Mouse (Mus musculus): ENCODE measurements around the gene Tmtc2. TPM values are rescaled to one million over a fixed set of nuclear protein-coding genes. Genes with fewer than 3 reads are reported as not detected.

Gene Tmtc2
- polyA plus RNA-seq, 1 experiment from 2014 or later = 4.9 TPM

DNA sequence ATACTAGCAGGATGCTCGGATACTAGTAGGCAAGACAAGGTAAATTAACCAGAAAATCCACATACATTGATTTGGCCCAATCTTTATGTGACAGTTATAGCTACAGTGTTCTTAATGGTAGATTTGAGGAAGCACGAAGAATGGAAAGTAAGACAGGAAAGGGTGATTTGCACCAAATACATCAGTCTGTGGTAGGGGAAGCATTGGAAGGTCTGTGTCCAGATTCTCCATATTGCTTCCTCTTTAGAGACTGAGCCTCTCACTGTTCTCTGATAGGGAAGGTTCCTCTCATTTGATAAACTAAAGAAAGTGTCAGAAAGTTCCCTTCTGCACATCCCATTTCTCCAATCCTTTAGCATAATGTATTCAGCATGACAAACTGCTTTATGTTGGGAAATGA is 341.4 kb downstream of the Tmtc2 start:
- TF ChIP-seq CTCF (IDR thresholded peaks at IDR 0.05; ENCODE audit: low read depth) = no peak
- H3K4me2 ChIP-seq (replicated peaks; ENCODE audit: low read depth) = no peak overlapping the region
- no peak overlapping the region for H3K27ac ChIP-seq (ENCODE audit: low read depth, low read length)
- WGBS = 94% methylated on average over 2 of the region's 2 CpGs
- no peak overlapping the region for H3K9ac ChIP-seq (ENCODE audit: low read depth, low read length)
- no peaks in the 10 kb centered on the region for H3K36me3 ChIP-seq (ENCODE audit: control insufficient read depth, insufficient read depth)
- H3K9me3 ChIP-seq (ENCODE audit: control insufficient read depth) = no peaks in the 10 kb centered on the region
- no peak for ATAC-seq
- H3K4me1 ChIP-seq (replicated peaks; ENCODE audit: control insufficient read depth, insufficient read depth, low read length) = no peaks in the 10 kb centered on the region
- no peaks in the 10 kb centered on the region for H3K27me3 ChIP-seq (replicated peaks; ENCODE audit: control insufficient read depth, insufficient read depth, low read length)
- H3K4me3 ChIP-seq (ENCODE audit: low read depth, low read length) = no peak overlapping the region

DNA sequence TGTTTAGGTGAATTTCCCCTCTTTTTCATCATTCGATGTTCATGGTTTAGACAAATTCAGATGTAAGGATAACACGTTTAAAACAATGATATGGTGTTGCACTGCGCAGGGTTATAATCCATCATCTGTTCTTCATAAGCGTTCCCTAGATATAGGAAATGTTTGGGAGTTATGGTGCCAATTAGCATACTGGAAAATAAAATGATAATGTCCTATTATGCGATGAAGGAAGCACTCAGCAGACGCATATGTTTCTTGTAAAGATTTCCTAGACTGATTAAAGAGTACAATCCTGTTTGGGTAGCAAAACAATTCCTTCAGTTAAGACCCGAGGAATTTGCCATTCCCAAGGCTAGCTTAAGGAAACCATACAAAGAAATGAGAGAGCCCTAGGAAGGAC is 343.8 kb downstream of the Tmtc2 start:
- no peaks in the 10 kb centered on the region for H3K36me3 ChIP-seq (ENCODE audit: control insufficient read depth, insufficient read depth)
- 86% methylated on average over 7 of the region's 7 CpGs for WGBS
- H3K9ac ChIP-seq (ENCODE audit: low read depth, low read length) = no peak overlapping the region
- H3K27me3 ChIP-seq (replicated peaks; ENCODE audit: control insufficient read depth, insufficient read depth, low read length) = no peaks in the 10 kb centered on the region
- H3K4me2 ChIP-seq (replicated peaks; ENCODE audit: low read depth) = no peak overlapping the region
- H3K9me3 ChIP-seq (ENCODE audit: control insufficient read depth) = no peaks in the 10 kb centered on the region
- no peak for ATAC-seq
- H3K4me3 ChIP-seq (ENCODE audit: low read depth, low read length) = no peak overlapping the region
- no peak for TF ChIP-seq CTCF (IDR thresholded peaks at IDR 0.05; ENCODE audit: low read depth)
- no peak overlapping the region for H3K27ac ChIP-seq (ENCODE audit: low read depth, low read length)
- H3K4me1 ChIP-seq (replicated peaks; ENCODE audit: control insufficient read depth, insufficient read depth, low read length) = no peaks in the 10 kb centered on the region

DNA sequence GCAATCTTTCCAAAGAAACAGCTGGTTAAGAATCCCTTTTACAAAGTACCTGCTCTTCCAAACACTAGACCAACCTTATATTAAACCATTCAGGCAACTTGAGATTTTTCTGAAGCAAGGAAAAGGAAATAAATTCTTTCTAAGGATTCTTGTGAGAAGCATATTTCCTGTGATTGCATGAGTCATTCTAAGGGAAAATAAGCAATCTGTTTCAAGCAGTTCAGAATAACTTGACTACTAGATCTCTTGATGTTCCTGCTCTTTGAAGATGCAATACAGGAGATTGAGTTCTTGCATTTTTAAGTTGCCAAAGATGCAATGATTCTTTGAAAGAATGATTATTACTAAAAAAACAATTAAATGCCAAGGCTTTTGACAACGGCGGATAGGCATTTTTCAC is 345.6 kb downstream of the Tmtc2 start:
- Histone ChIP-seq H3K9me3 (ENCODE audit: control insufficient read depth) (no peaks in the 10 kb centered on the region), H3K9ac (ENCODE audit: low read depth, low read length) (no peak overlapping the region), H3K27ac (ENCODE audit: low read depth, low read length) (no peak overlapping the region), H3K27me3 (replicated peaks; ENCODE audit: control insufficient read depth, insufficient read depth, low read length) (no peaks in the 10 kb centered on the region), H3K4me1 (replicated peaks; ENCODE audit: control insufficient read depth, insufficient read depth, low read length) (no peaks in the 10 kb centered on the region), H3K4me2 (replicated peaks; ENCODE audit: low read depth) (no peak overlapping the region), H3K36me3 (ENCODE audit: control insufficient read depth, insufficient read depth) (no peaks in the 10 kb centered on the region), H3K4me3 (ENCODE audit: low read depth, low read length) (no peak overlapping the region)
- WGBS = 94% methylated on average over 2 of the region's 2 CpGs
- no peak for ATAC-seq
- no peak for TF ChIP-seq CTCF (IDR thresholded peaks at IDR 0.05; ENCODE audit: low read depth)

DNA sequence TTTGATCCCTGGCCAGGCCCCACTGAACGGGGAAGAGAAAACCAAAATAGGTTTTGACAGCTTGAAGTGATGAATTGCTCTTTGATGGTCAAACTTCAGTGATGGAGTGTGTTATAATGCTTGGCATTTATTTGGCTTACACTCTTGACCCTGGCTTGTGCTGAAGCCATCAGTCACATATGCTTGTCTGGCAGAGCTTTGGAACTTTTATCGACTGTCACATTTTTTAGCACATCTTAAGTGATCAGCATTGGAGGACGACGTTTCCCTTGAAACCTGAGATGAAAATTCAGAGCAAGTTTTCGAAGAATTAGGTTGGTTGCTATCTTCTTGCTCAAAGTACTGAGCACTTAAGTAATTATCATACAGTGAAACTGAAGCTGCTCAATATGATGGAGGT is 346.6 kb downstream of the Tmtc2 start:
- Histone ChIP-seq H3K4me3 (ENCODE audit: low read depth, low read length) (no peak overlapping the region), H3K27ac (ENCODE audit: low read depth, low read length) (no peak overlapping the region), H3K9me3 (ENCODE audit: control insufficient read depth) (no peaks in the 10 kb centered on the region), H3K4me1 (replicated peaks; ENCODE audit: control insufficient read depth, insufficient read depth, low read length) (no peaks in the 10 kb centered on the region), H3K36me3 (ENCODE audit: control insufficient read depth, insufficient read depth) (no peaks in the 10 kb centered on the region), H3K4me2 (replicated peaks; ENCODE audit: low read depth) (no peak overlapping the region), H3K27me3 (replicated peaks; ENCODE audit: control insufficient read depth, insufficient read depth, low read length) (no peaks in the 10 kb centered on the region), H3K9ac (ENCODE audit: low read depth, low read length) (no peak overlapping the region)
- no peak for TF ChIP-seq CTCF (IDR thresholded peaks at IDR 0.05; ENCODE audit: low read depth)
- WGBS = 57% methylated on average over 5 of the region's 5 CpGs
- no peak for ATAC-seq

DNA sequence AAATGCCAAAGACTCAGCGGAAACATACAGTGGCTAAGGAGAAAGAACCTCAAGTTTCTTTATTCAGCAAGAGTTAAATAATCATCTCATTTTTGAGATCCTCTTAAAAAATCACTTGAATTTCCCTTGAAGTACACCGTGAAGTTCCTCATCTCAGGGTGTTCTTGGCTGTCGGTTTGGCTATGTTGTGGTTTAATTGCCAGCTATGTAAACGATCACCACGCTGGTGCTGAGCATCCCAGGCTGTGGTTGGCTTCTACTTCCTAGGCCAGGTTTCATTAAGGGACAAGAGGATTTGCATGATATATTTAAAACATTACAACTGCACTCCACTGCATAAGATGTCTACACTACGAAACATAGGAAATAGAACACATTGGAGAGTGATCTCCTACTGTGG is 348.5 kb downstream of the Tmtc2 start:
- Histone ChIP-seq H3K27me3 (replicated peaks; ENCODE audit: control insufficient read depth, insufficient read depth, low read length) (no peaks in the 10 kb centered on the region), H3K9me3 (ENCODE audit: control insufficient read depth) (no peaks in the 10 kb centered on the region), H3K27ac (ENCODE audit: low read depth, low read length) (no peak overlapping the region), H3K4me1 (replicated peaks; ENCODE audit: control insufficient read depth, insufficient read depth, low read length) (no peaks in the 10 kb centered on the region), H3K4me2 (replicated peaks; ENCODE audit: low read depth) (no peak overlapping the region), H3K9ac (ENCODE audit: low read depth, low read length) (no peak overlapping the region), H3K4me3 (ENCODE audit: low read depth, low read length) (no peak overlapping the region), H3K36me3 (ENCODE audit: control insufficient read depth, insufficient read depth) (no peaks in the 10 kb centered on the region)
- no peak for ATAC-seq
- WGBS = 82% methylated on average over 6 of the region's 6 CpGs
- TF ChIP-seq CTCF (IDR thresholded peaks at IDR 0.05; ENCODE audit: low read depth) = no peak

DNA sequence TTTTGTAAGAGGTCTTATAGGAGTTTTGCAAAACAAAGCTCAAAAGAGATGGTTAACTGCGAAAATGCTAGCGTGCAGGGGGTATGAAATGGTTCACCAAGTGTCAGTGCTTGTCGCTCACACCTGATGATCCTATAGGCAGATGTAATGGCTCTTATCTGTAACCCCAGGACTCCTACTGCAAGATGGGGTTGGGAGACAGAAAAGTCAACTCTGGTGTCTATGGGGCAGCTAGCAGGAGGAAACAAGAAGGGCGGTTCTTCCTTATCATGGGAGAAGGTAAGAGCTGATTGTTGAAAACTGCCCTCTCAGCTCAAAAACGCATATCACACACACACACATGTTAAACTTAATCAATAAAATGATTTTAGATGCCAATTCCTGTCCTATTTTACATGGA is 351.3 kb downstream of the Tmtc2 start:
- Histone ChIP-seq H3K27me3 (replicated peaks; ENCODE audit: control insufficient read depth, insufficient read depth, low read length) (no peaks in the 10 kb centered on the region), H3K4me1 (replicated peaks; ENCODE audit: control insufficient read depth, insufficient read depth, low read length) (no peaks in the 10 kb centered on the region), H3K36me3 (ENCODE audit: control insufficient read depth, insufficient read depth) (no peaks in the 10 kb centered on the region), H3K4me2 (replicated peaks; ENCODE audit: low read depth) (no peak overlapping the region), H3K9ac (ENCODE audit: low read depth, low read length) (no peak overlapping the region), H3K4me3 (ENCODE audit: low read depth, low read length) (no peak overlapping the region), H3K27ac (ENCODE audit: low read depth, low read length) (no peak overlapping the region), H3K9me3 (ENCODE audit: control insufficient read depth) (no peaks in the 10 kb centered on the region)
- no peak for TF ChIP-seq CTCF (IDR thresholded peaks at IDR 0.05; ENCODE audit: low read depth)
- WGBS = 85% methylated on average over 5 of the region's 5 CpGs
- no peak for ATAC-seq

DNA sequence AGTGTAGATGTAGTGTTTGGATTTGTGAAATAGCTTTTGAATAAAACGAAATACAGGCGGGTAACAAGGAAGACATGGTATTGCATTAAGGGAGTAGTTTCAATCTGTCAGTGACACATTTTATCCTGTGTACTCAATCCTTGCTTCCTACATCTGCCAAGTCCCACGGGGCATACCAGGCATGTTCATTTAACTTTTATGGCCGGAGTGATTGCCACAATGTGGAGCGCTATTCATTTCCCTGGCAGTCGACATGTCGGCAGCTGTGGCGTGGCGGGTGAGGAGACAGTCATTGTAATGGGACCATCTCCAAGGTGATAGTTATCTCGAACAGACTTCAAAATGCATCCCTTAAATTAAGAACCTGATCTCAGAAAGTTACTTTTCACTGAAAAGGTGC is 372.8 kb downstream of the Tmtc2 start:
- no peak for TF ChIP-seq CTCF (IDR thresholded peaks at IDR 0.05; ENCODE audit: low read depth)
- Histone ChIP-seq H3K27ac (ENCODE audit: low read depth, low read length) (no peak overlapping the region), H3K27me3 (replicated peaks; ENCODE audit: control insufficient read depth, insufficient read depth, low read length) (no peaks in the 10 kb centered on the region), H3K4me3 (ENCODE audit: low read depth, low read length) (no peak overlapping the region), H3K9me3 (ENCODE audit: control insufficient read depth) (no peaks in the 10 kb centered on the region), H3K4me1 (replicated peaks; ENCODE audit: control insufficient read depth, insufficient read depth, low read length) (no peaks in the 10 kb centered on the region), H3K4me2 (replicated peaks; ENCODE audit: low read depth) (no peak overlapping the region), H3K9ac (ENCODE audit: low read depth, low read length) (no peak overlapping the region), H3K36me3 (ENCODE audit: control insufficient read depth, insufficient read depth) (no peaks in the 10 kb centered on the region)
- 81% methylated on average over 10 of the region's 10 CpGs for WGBS
- ATAC-seq = no peak

All from intestine, postnatal 0 days (tissue).